Mouse (Mus musculus) brain, embryonic 14.5 days (tissue): Measurements from ENCODE around the gene Dstn.

ENCODE experiments used
- CTCF ChIP-seq: fragments of 200-500 bp; IDR thresholded peaks from 2 replicates; pipeline ENCODE4 v1.5.1; 2012; ENCODE audit warnings: inconsistent platforms, mild to moderate bottlenecking, moderate library complexity, borderline replicate concordance; ENCODE audit not compliant: insufficient read depth, insufficient read length; ENCODE audit errors: extremely low read depth
- POLR2A ChIP-seq: fragments of 200-500 bp; IDR thresholded peaks from 2 replicates; pipeline ENCODE4 v1.6.1; 2012; ENCODE audit warnings: mild to moderate bottlenecking, inconsistent platforms, borderline replicate concordance; ENCODE audit not compliant: poor library complexity, insufficient read depth, insufficient read length, severe bottlenecking; ENCODE audit errors: extremely low read depth

GRCm38 (mm10) chr2:143904896-143905295, 10.2 kb upstream of the Dstn start:
- TF ChIP-seq CTCF (no peak), POLR2A (no peak)
